22 mouse cellular contexts compared by ENCODE assay signal in genomic region chr5:149332787-149333186, GRCm38 (mm10).
DNase-seq lines count a peak whose midpoint lies in the region; ATAC-seq and TF ChIP-seq lines count a peak whose summit lies in the region.
"Had no signal": no experiment of that assay in that cellular context is flagged by ENCODE, and none has a peak within 500 bp of the region (broad histone marks: within the 10 kb centered on the region; RNA-seq: fewer than 3 reads in every experiment).

No protein-coding gene starts in this region.

- H3K9me3 ChIP-seq in forebrain, embryonic 10.5 days = no peaks in the 10 kb centered on the region
- no peaks in the 10 kb centered on the region for H3K9me3 ChIP-seq in forebrain, embryonic 14.5 days (replicated peaks; ENCODE audit: control insufficient read depth, low read length)
- no peaks in the 10 kb centered on the region for H3K9me3 ChIP-seq in liver, postnatal 0 days (ENCODE audit: low read length)
- no peaks in the 10 kb centered on the region for H3K9me3 ChIP-seq in liver, embryonic 13.5 days (replicated peaks)
- H3K9me3 ChIP-seq: forebrain, embryonic 15.5 days; hindbrain, embryonic 12.5 days had no signal

- no peak overlapping the region for H3K4me3 ChIP-seq in forebrain, embryonic 10.5 days
- H3K4me3 ChIP-seq in forebrain, embryonic 14.5 days (ENCODE audit: low read depth, low read length) = no peak overlapping the region
- H3K4me3 ChIP-seq in liver, postnatal 0 days (ENCODE audit: low read depth, low read length) = no peak overlapping the region
- H3K4me3 ChIP-seq in liver, embryonic 13.5 days (replicated peaks) = no peak overlapping the region
- H3K4me3 ChIP-seq: erythroblast, embryonic 14.5 days; forebrain, embryonic 15.5 days; heart, adult 2 months; hindbrain, embryonic 12.5 days; left cerebral cortex, adult 2 months; myocyte had no signal

- H3K36me3 ChIP-seq in forebrain, embryonic 10.5 days (replicated peaks) = no peaks in the 10 kb centered on the region
- no peaks in the 10 kb centered on the region for H3K36me3 ChIP-seq in forebrain, embryonic 14.5 days (ENCODE audit: control insufficient read depth, insufficient read depth, low read length)
- H3K36me3 ChIP-seq in liver, postnatal 0 days (replicated peaks; ENCODE audit: insufficient read depth, low read length) = no peaks in the 10 kb centered on the region
- H3K36me3 ChIP-seq in liver, embryonic 13.5 days = no peaks in the 10 kb centered on the region
- H3K36me3 ChIP-seq: forebrain, embryonic 15.5 days; hindbrain, embryonic 12.5 days had no signal

- TF ChIP-seq EP300 in liver, postnatal 0 days (IDR thresholded peaks at IDR 0.05; ENCODE audit: low read depth) = no peak

- peak overlapping the region; percentile 82; the same call in 1 of the 2 replicates for H3K27ac ChIP-seq in forebrain, embryonic 10.5 days
- H3K27ac ChIP-seq in forebrain, embryonic 14.5 days (ENCODE audit: low read depth, low read length) = no peak overlapping the region
- H3K27ac ChIP-seq in liver, postnatal 0 days (ENCODE audit: low read depth) = no peak overlapping the region
- H3K27ac ChIP-seq in liver, embryonic 13.5 days = peak overlapping the region; percentile 36; the same call in 1 of the 2 replicates
- H3K27ac ChIP-seq: forebrain, embryonic 15.5 days; heart, adult 2 months; hindbrain, embryonic 12.5 days; left cerebral cortex, adult 2 months had no signal

- WGBS in forebrain, embryonic 10.5 days = 93% methylated on average over 4 of the region's 4 CpGs
- WGBS in forebrain, embryonic 14.5 days = 96% methylated on average over 4 of the region's 4 CpGs
- WGBS in liver, postnatal 0 days (ENCODE audit: insufficient replicate concordance) = 61% methylated on average over 4 of the region's 4 CpGs
- WGBS in liver, embryonic 13.5 days (ENCODE audit: insufficient replicate concordance) = 28% methylated on average over 4 of the region's 4 CpGs

- H3K9ac ChIP-seq in forebrain, embryonic 14.5 days (ENCODE audit: low read length) = no peak overlapping the region
- H3K9ac ChIP-seq in liver, postnatal 0 days (replicated peaks) = no peak overlapping the region
- no peak overlapping the region for H3K9ac ChIP-seq in liver, embryonic 13.5 days
- H3K9ac ChIP-seq: forebrain, embryonic 15.5 days; hindbrain, embryonic 12.5 days had no signal

- ATAC-seq in forebrain, embryonic 14.5 days = no peak
- ATAC-seq in liver, postnatal 0 days = no peak
- peak; percentile 73 for ATAC-seq in liver, embryonic 13.5 days (ENCODE audit: low read depth)
- ATAC-seq: forebrain, embryonic 15.5 days; inflammation-experienced regulatory T-cells, adult 6 months had no signal

- TF ChIP-seq CTCF in liver, postnatal 0 days (IDR thresholded peaks at IDR 0.05; ENCODE audit: low read depth) = no peak

- 0 out of 2 replicates have a peak, but pooled peaks cover 11% of the 10 kb centered on the region for H3K27me3 ChIP-seq in forebrain, embryonic 10.5 days (ENCODE audit: poor library complexity, severe bottlenecking)
- H3K27me3 ChIP-seq in forebrain, embryonic 14.5 days (replicated peaks; ENCODE audit: control insufficient read depth, insufficient read depth, low read length) = no peaks in the 10 kb centered on the region
- H3K27me3 ChIP-seq in liver, postnatal 0 days (ENCODE audit: insufficient read depth, low read length) = no peaks in the 10 kb centered on the region
- H3K27me3 ChIP-seq in liver, embryonic 13.5 days = no peaks in the 10 kb centered on the region
- H3K27me3 ChIP-seq: forebrain, embryonic 15.5 days; hindbrain, embryonic 12.5 days had no signal

- H3K4me2 ChIP-seq in forebrain, embryonic 14.5 days (ENCODE audit: low read length) = no peak overlapping the region
- H3K4me2 ChIP-seq in liver, postnatal 0 days (ENCODE audit: low read depth, low read length) = no peak overlapping the region
- no peak overlapping the region for H3K4me2 ChIP-seq in liver, embryonic 13.5 days
- H3K4me2 ChIP-seq: forebrain, embryonic 15.5 days; hindbrain, embryonic 12.5 days had no signal

- DNase-seq in forebrain, embryonic 10.5 days (ENCODE audit: extremely low spot score, low spot score) = no peak
- no peak for DNase-seq in forebrain, embryonic 14.5 days (ENCODE audit: low spot score)
- DNase-seq in liver = peak; percentile 34
- no peak for DNase-seq in liver, postnatal 0 days
- DNase-seq in liver, embryonic 13.5 days = peak; percentile 21
- DNase-seq in adrenal gland, adult 18-20 months (ENCODE audit: low spot score in 2 of 2) = no peak
- DNase-seq in layer of hippocampus, adult 18-20 months (ENCODE audit: low spot score in 2 of 2) = no peak
- DNase-seq in left cerebral cortex, adult 9 months (ENCODE audit: low spot score in 2 of 2) = no peak
- DNase-seq: adrenal gland, postnatal 10 days; cerebellum, adult 11-12 months; cerebellum, postnatal 25 days; gastrocnemius, postnatal 25 days; heart, adult 2 months; layer of hippocampus, adult 9-11 months; midbrain, embryonic 14.5 days; thymus, postnatal 14 days had no signal

- H3K4me1 ChIP-seq in forebrain, embryonic 10.5 days = peaks cover 63% of the 10 kb centered on the region
- peaks cover 6% of the 10 kb centered on the region; the same call in 1 of the 2 replicates for H3K4me1 ChIP-seq in forebrain, embryonic 14.5 days (ENCODE audit: control insufficient read depth, insufficient read depth, low read length)
- H3K4me1 ChIP-seq in liver, postnatal 0 days (ENCODE audit: insufficient read depth) = no peaks in the 10 kb centered on the region
- H3K4me1 ChIP-seq in liver, embryonic 13.5 days (replicated peaks) = peaks cover 13% of the 10 kb centered on the region

Comparison
In these comparisons a context has a peak if more than half of its experiments do, and no peak if none do; other contexts are left out.
1. DNase-seq: peak in liver (single experiment) and liver, embryonic 13.5 days (single experiment); none in forebrain, embryonic 10.5 days (single experiment), forebrain, embryonic 14.5 days (single experiment), liver, postnatal 0 days (single experiment), adrenal gland, adult 18-20 months (0 of 2), layer of hippocampus, adult 18-20 months (0 of 2) and left cerebral cortex, adult 9 months (0 of 2).
2. H3K27ac ChIP-seq: peak in forebrain, embryonic 10.5 days (single experiment) and liver, embryonic 13.5 days (single experiment); none in forebrain, embryonic 14.5 days (single experiment) and liver, postnatal 0 days (single experiment).